Comparison of ENCODE assay signal across 18 mouse cellular contexts in genomic region chr3:107831875-107832554, GRCm38 (mm10). TPM values are rescaled to one million over a fixed set of nuclear protein-coding genes. Genes with fewer than 3 reads are reported as not detected.
DNase-seq lines count a peak whose midpoint lies in the region; ATAC-seq and TF ChIP-seq lines count a peak whose summit lies in the region.
"Had no signal": no experiment of that assay in that cellular context is flagged by ENCODE, and none has a peak within 500 bp of the region (broad histone marks: within the 10 kb centered on the region; RNA-seq: fewer than 3 reads in every experiment).

No protein-coding gene starts in this region.

- H3K27ac ChIP-seq in gastrocnemius, adult 2 months: peak overlapping the region; percentile 83
- H3K27ac ChIP-seq in liver, adult 2 months (replicated peaks; ENCODE audit: insufficient read depth, low read depth, low read length): no peak overlapping the region
- H3K27ac ChIP-seq: liver, embryonic 15.5 days; neural tube, embryonic 13.5 days had no signal

- no peak for TF ChIP-seq POLR2A in liver, adult 2 months (IDR thresholded peaks at IDR 0.05; ENCODE audit: extremely low read depth, insufficient read depth, low read length)

- no peak for TF ChIP-seq CTCF in gastrocnemius, adult 2 months (IDR thresholded peaks at IDR 0.05)
- TF ChIP-seq CTCF in liver, adult 2 months (IDR thresholded peaks at IDR 0.05; ENCODE audit: low read depth, low read length): no peak
- no peak for TF ChIP-seq CTCF in Patski (IDR thresholded peaks at IDR 0.05)

- no peaks in the 10 kb centered on the region for H3K4me1 ChIP-seq in liver, adult 2 months (ENCODE audit: control insufficient read depth, insufficient read depth, low read length)

- WGBS in liver, adult 2 months: 74% methylated on average over 10 of the region's 10 CpGs

- ATAC-seq in Patski: no peak
- ATAC-seq: intestine, postnatal 0 days had no signal

- intact Hi-C loops in gastrocnemius, adult 2 months (cut with DNase I): no loop called here

- in situ Hi-C loops in Patski (cut with MboI; ENCODE audit: low pct_unique_long_range_greater_than_20kb): no loop called here

- CTCF ChIA-PET in Patski (lab: Charles Lee): interaction anchor here (0.7 to 1.2 kb wide), 5 partner anchors 13 to 85 kb away, joined by 3 read pairs; no protein-coding TSS in a partner anchor

- no peaks in the 10 kb centered on the region for H3K79me2 ChIP-seq in liver, adult 2 months (ENCODE audit: control insufficient read depth, insufficient read depth, low read length)

- POLR2A ChIA-PET in Patski (lab: Charles Lee): no interaction called here

- no peak overlapping the region for H3K9ac ChIP-seq in liver, adult 2 months (ENCODE audit: low read depth, low read length)
- H3K9ac ChIP-seq: liver, embryonic 15.5 days; neural tube, embryonic 13.5 days had no signal

- no peaks in the 10 kb centered on the region for H3K36me3 ChIP-seq in liver, adult 2 months (ENCODE audit: control insufficient read depth, insufficient read depth, low read length)
- H3K36me3 ChIP-seq: liver, embryonic 15.5 days; neural tube, embryonic 13.5 days had no signal

- H3K27me3 ChIP-seq in liver, adult 2 months (ENCODE audit: control insufficient read depth, insufficient read depth, low read length): no peaks in the 10 kb centered on the region
- no peaks in the 10 kb centered on the region for H3K27me3 ChIP-seq in Patski
- H3K27me3 ChIP-seq: liver, embryonic 15.5 days; neural tube, embryonic 13.5 days had no signal

- H3K4me3 ChIP-seq in gastrocnemius, adult 2 months: no peak overlapping the region
- H3K4me3 ChIP-seq in liver, adult 2 months (ENCODE audit: insufficient read depth, low read depth, low read length): no peak overlapping the region
- H3K4me3 ChIP-seq: erythroblast, embryonic 14.5 days; liver, embryonic 15.5 days; neural tube, embryonic 13.5 days had no signal

- DNase-seq in gastrocnemius, adult 2 months: peak; percentile 63
- no peak for DNase-seq in gastrocnemius, adult 8-10 months (ENCODE audit: low spot score in 2 of 2)
- DNase-seq in liver, adult 2 months (ENCODE audit: extremely low read depth, low read depth, low spot score): peak; percentile 29
- DNase-seq in liver: no peak
- DNase-seq in Patski (ENCODE audit: low read depth, low spot score): peak; percentile 22
- peak; percentile 23 for DNase-seq in retina, embryonic 14.5 days (ENCODE audit: low spot score)
- no peak for DNase-seq in spleen, postnatal 4 days (ENCODE audit: low spot score in 2 of 2)
- no peak for DNase-seq in right cerebral cortex, postnatal 4 days
- DNase-seq: cerebellum, adult 2 months; kidney, postnatal 25 days; left cerebral cortex, postnatal 4 days; lung, postnatal 36 days had no signal

RNA-seq across cellular contexts. Expression of gene Eps8l3, which starts 45.0 kb away (rescaled TPM):
- not detected for total RNA-seq in gastrocnemius, adult 2 months (2021)
- total RNA-seq in gastrocnemius, adult 8-10 months (2022): not detected
- under 0.01 TPM in 1 of 2 replicates, not detected in the other for total RNA-seq in liver, adult 2 months (2014; rRNA removed)
- polyA plus RNA-seq in liver, adult 2 months (2012; rRNA removed): 0.06 and 0.07 TPM in 2 replicates
- polyA plus RNA-seq in Patski (2021): not detected
- total RNA-seq: heart, postnatal 14 days; layer of hippocampus, postnatal 14 days; left cerebral cortex, postnatal 4 days had no signal
- polyA plus RNA-seq: erythroblast, embryonic 14.5 days; liver, embryonic 15.5 days; neural tube, embryonic 13.5 days had no signal

Comparison
In these comparisons a context has a peak if more than half of its experiments do, and no peak if none do; other contexts are left out.
1. DNase-seq: peak in gastrocnemius, adult 2 months (single experiment), liver, adult 2 months (single experiment), Patski (single experiment) and retina, embryonic 14.5 days (single experiment); none in gastrocnemius, adult 8-10 months (0 of 2), liver (single experiment), spleen, postnatal 4 days (0 of 2) and right cerebral cortex, postnatal 4 days (single experiment).